Mouse (Mus musculus) midbrain, embryonic 12.5 days (tissue): ENCODE results near the gene Arhgap44. TPM values are rescaled to one million over a fixed set of nuclear protein-coding genes. Genes with fewer than 3 reads are reported as not detected.

Source experiments
- ATAC-seq: fragments of 200-750 bp; cut with Nextera tagmentation; 2 replicates; pipeline ENCODE4 v1.8.0; 2017; ENCODE audit warnings: low read depth, moderate TSS enrichment, moderate library complexity; ENCODE audit not compliant: low FRiP score
- H3K27ac ChIP-seq: fragments of 300-500 bp; sonication (generic); replicated peaks from 2 replicates; pipeline ENCODE4 v1.5.1; 2016; ENCODE audit warnings: mild to moderate bottlenecking
- H3K27me3 ChIP-seq: fragments of 300-500 bp; sonication (generic); 2 replicates; pipeline ENCODE4 v1.6.1; 2016; ENCODE audit warnings: mild to moderate bottlenecking
- H3K36me3 ChIP-seq: fragments of 300-500 bp; sonication (generic); 2 replicates; pipeline ENCODE4 v1.6.1; 2016
- H3K4me1 ChIP-seq: fragments of 300-500 bp; sonication (generic); 2 replicates; pipeline ENCODE4 v1.6.1; 2016
- H3K4me2 ChIP-seq: fragments of 300-500 bp; sonication (generic); replicated peaks from 2 replicates; pipeline ENCODE4 v1.6.1; 2016; ENCODE audit warnings: mild to moderate bottlenecking, moderate library complexity
- H3K4me3 ChIP-seq: fragments of 300-500 bp; sonication (generic); 2 replicates; pipeline ENCODE4 v1.5.1; 2016; ENCODE audit warnings: mild to moderate bottlenecking
- H3K9ac ChIP-seq: fragments of 300-500 bp; sonication (generic); replicated peaks from 2 replicates; pipeline ENCODE4 v1.6.1; 2016; ENCODE audit warnings: mild to moderate bottlenecking, moderate library complexity
- H3K9me3 ChIP-seq: fragments of 300-500 bp; sonication (generic); 2 replicates; pipeline ENCODE4 v1.6.1; 2016; ENCODE audit warnings: mild to moderate bottlenecking
- WGBS: fragments of 180-500 bp; shearing (Covaris S2); methylation state at CpG from one replicate; pipeline ENCODE4 v1.1.7; 2016; 5-methylcytosine and 5-hydroxymethylcytosine counted together
- polyA plus RNA-seq: library from polyadenylated mRNA; unstranded; fragments of >200 nt; fragmentation: Nextera tagmentation; extraction: Ambion mirVana; gene quantifications from 2 replicates; pipeline ENCODE4 v1.2.1, GENCODE M21; 2016

Arhgap44 gene
- polyA plus RNA-seq, 1 experiment from 2014 or later = 6.4 TPM

DNA sequence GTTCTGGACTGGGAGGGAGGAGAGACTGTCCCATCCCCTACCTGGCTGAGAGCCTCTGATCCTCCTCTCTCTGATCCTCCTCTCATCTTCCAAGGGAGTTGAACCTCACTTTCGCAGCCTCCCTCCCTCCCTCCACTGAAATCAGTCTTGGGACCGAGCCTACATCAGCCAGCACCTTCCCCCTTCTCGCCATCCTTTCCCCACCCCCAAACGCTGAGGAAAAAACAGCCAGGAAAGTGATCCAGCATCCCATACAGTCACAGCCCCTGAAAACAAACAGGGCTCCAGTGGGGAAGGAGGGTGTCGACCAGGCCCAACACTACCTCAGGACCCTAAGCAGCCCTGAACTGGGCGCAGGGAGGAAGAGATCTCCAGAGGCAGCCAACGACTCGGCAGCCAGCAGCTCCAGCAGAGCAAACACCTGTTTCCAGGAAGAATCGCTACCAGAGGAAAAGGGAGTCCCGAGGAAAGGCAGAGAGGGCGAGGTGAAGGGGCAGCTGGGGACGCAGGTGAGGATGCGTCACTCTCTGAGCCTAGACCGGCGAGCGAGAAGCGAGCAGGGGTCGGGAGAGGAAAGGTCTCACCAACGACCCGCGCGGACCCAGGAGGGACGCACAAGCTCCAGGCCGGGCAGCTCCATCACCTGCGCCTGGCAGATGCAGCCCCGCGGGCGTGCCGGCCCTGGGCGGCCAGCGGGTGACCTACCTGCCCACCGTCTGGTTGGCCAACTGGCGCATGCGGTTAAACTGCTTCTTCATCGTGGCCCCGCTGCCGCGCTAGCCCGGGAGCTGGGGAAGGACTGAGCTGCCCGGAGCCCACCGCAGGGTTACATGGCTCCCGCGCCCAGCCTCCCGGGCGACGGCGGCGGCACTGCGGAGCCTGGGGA lies 637 bp downstream of the Arhgap44 start:
- peak overlapping the region; percentile 68 for H3K4me3 ChIP-seq
- peak overlapping the region; percentile 87 for H3K4me2 ChIP-seq
- H3K27ac ChIP-seq = peak overlapping the region; percentile 39
- peaks cover 10% of the 10 kb centered on the region for H3K4me1 ChIP-seq
- H3K36me3 ChIP-seq = no peaks in the 10 kb centered on the region
- H3K9me3 ChIP-seq = 0 out of 2 replicates have a peak, but pooled peaks cover 3% of the 10 kb centered on the region
- H3K9ac ChIP-seq = peak overlapping the region; percentile 77
- peak; percentile 81 for ATAC-seq
- H3K27me3 ChIP-seq = peaks cover 14% of the 10 kb centered on the region
- WGBS = under 1% methylated on average over 48 of the region's 49 CpGs

DNA sequence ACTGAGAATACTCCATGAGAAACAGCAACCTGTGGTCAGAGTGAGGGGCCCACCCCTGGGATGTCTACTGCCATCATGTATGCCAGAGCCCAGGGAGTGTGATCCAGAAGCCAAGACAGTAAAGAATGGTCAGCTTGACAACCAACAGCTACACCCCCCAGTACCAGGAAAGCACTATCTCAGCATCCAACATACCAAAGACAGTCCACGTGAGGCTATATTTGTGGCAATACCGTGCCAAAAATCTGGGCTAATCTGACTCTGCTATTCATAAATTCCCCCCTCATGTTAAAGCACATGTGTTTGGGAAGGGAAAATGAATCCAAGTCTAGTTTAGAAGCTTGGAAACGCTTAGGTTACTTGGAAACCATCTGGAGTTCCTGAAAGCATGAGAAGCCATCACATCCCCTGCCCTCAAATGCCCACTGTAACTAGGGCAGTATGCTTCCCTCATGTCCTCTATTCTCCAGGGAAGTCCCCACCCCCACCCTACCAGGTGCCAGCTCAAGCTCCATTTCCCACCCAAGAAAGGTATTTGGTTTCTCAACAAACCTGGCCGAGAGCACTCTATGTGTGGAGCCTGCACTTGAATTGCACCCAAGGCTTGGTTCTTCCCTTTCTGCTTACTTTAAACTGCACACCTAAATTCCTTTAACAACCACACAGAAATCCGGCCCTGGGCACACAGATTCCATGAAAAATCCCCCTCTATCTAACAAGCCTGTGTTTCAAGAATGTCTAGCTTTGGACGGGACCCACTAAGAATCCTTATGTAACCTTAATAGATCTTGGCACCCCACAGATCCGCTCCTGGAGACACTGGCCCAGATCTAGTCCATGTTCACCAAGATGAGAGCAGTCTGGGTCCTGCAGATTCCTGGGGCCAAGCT lies 1.5 kb downstream of the Arhgap44 start:
- Histone ChIP-seq H3K4me3 (peak overlapping the region; percentile 68), H3K4me1 (peaks cover 10% of the 10 kb centered on the region), H3K27ac (no peak overlapping the region), H3K9me3 (0 out of 2 replicates have a peak, but pooled peaks cover 3% of the 10 kb centered on the region), H3K9ac (0 out of 2 replicates have a peak overlapping the region, but pooled peaks have one; percentile 28), H3K36me3 (no peaks in the 10 kb centered on the region), H3K27me3 (peaks cover 14% of the 10 kb centered on the region), H3K4me2 (peak overlapping the region; percentile 87)
- 64% methylated on average over 7 of the region's 7 CpGs for WGBS
- ATAC-seq = no peak

DNA sequence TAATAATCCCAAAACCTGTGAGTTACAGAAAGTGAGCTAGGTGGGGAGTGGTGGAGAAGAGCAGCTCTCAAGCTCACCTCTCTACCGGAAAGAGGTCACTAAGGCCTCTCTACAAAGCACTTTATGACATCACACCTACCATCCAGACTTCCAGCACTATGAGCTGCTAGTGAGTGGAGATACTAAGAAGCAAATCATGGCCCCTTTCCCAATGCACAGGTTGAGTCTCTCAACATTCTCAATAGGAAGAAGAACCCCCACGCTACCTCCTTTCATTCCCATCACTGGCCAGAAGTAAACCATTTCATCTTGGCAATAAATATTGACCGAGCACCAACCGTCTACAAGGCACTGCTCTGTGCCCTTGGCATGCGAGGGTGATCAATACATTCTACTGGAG lies 3.0 kb downstream of the Arhgap44 start, which contains the start of gene 1700086D15Rik:
1700086D15Rik (minus strand) TSS at position 101 of the 400 bp plus-strand sequence.
- ATAC-seq = no peak
- 0 out of 2 replicates have a peak, but pooled peaks cover 3% of the 10 kb centered on the region for H3K9me3 ChIP-seq
- WGBS = 94% methylated on average over 5 of the region's 5 CpGs
- no peak within 1 kb of the TSS for H3K27ac ChIP-seq
- no peaks in the 10 kb centered on the region for H3K36me3 ChIP-seq
- H3K4me2 ChIP-seq = no peak within 1 kb of the TSS
- H3K27me3 ChIP-seq = peaks cover 14% of the 10 kb centered on the region
- H3K4me1 ChIP-seq = peaks cover 10% of the 10 kb centered on the region
- H3K9ac ChIP-seq = no peak within 1 kb of the TSS
- H3K4me3 ChIP-seq = no peak within 1 kb of the TSS

DNA sequence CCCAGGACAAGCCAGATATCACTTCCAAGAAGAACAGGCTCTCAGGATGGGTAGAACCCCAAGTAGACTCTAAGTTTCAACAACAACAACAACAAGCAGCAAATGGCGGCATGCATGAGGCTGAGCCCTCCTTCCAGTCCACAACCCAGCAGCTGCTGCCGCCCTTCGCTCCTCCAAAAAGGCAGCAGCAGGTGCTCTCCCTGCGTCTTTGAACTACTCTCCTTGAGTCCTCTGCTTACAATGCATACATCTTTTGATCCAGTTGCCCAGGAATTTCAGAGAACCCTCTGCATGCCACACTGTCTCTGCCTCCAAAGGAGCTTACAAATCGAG lies 4.1 kb downstream of the Arhgap44 start:
- ATAC-seq = no peak
- H3K9me3 ChIP-seq = 0 out of 2 replicates have a peak, but pooled peaks cover 3% of the 10 kb centered on the region
- peaks cover 14% of the 10 kb centered on the region for H3K27me3 ChIP-seq
- 93% methylated on average over 5 of the region's 5 CpGs for WGBS
- no peak overlapping the region for H3K4me3 ChIP-seq
- peaks cover 10% of the 10 kb centered on the region for H3K4me1 ChIP-seq
- H3K36me3 ChIP-seq = no peaks in the 10 kb centered on the region
- no peak overlapping the region for H3K27ac ChIP-seq
- no peak overlapping the region for H3K4me2 ChIP-seq
- H3K9ac ChIP-seq = no peak overlapping the region

DNA sequence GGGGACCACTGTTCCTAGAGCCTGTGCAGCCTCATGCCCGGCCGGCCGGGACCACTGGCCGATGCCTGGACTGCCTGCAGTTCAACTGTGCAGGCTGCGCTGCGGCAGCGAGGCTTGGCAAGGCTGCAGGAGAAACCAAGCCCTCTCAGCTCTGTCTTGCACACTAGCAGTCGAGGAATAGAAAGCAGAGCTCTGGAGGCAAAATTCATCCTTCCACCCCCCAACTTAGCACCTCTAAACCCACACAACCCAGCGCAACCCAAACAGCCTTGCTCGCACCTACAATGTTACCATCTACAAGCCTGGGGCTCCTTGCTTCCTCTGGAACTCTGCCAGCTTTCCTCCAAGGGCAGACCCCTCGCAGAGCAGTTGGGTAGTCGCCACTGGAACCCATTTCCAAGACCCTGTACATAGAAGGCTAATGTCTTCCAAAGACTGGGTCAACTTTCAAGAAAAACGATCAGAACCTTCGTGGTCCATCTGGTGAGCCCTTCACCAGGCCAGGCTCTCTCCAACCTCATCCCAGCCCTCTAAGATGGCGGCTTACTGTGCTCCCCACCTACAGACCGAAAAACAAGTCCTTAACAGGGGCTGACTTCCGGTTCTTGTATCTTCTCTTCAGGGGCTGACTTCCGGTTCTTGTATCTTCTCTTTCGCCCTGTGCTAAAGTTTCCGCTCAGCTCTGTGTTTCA lies 4.6 kb downstream of the Arhgap44 start:
- H3K27ac ChIP-seq = no peak overlapping the region
- peaks cover 14% of the 10 kb centered on the region for H3K27me3 ChIP-seq
- no peak overlapping the region for H3K4me3 ChIP-seq
- 91% methylated on average over 20 of the region's 20 CpGs for WGBS
- H3K4me2 ChIP-seq = no peak overlapping the region
- H3K36me3 ChIP-seq = no peaks in the 10 kb centered on the region
- H3K9ac ChIP-seq = no peak overlapping the region
- 0 out of 2 replicates have a peak, but pooled peaks cover 3% of the 10 kb centered on the region for H3K9me3 ChIP-seq
- ATAC-seq = no peak
- H3K4me1 ChIP-seq = peaks cover 10% of the 10 kb centered on the region

DNA sequence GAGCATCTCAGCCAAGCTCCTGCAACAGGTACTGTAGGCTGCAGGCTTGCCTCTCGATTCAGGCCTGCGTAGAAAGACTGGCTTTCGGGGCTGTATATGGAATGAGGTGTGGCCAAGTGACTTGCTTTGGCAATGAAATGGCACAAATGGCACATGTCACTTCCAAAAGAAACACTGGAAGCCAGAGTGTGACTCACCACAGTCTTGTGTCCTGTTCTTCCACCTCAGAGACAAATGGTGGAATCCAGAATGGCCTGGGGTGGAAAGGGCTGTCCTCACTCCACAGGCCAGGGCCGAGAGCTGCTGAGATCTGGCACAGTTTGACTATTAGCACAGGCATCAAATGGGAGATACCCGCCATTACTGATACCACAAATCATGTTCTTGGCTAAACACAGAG lies 9.8 kb downstream of the Arhgap44 start:
- H3K4me3 ChIP-seq = no peak overlapping the region
- no peaks in the 10 kb centered on the region for H3K9me3 ChIP-seq
- no peak overlapping the region for H3K27ac ChIP-seq
- ATAC-seq = no peak
- H3K4me2 ChIP-seq = no peak overlapping the region
- no peak overlapping the region for H3K9ac ChIP-seq
- WGBS = 92% methylated on average over 5 of the region's 5 CpGs
- no peaks in the 10 kb centered on the region for H3K27me3 ChIP-seq
- no peaks in the 10 kb centered on the region for H3K36me3 ChIP-seq
- H3K4me1 ChIP-seq = no peaks in the 10 kb centered on the region

DNA sequence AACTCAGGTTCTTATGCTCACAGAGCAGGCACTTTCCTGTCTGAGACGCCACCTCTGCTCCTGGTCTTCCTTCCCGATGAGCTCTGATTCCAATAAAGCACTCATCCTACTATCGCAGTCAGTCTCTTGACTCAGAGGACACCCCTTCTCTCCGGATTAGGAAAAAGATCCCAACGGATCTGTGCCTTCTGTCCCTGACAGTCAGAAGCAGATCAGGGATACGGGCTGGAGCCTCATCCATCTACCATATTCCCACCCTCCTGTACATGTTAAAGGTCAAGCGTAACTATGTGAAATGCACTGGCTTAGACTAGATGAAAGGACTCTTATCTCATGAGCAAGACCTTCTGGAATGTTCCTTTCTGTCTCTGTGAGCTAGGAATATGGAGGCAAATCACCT lies 14.3 kb downstream of the Arhgap44 start:
- H3K27ac ChIP-seq = no peak overlapping the region
- no peak overlapping the region for H3K9ac ChIP-seq
- H3K4me3 ChIP-seq = no peak overlapping the region
- no peaks in the 10 kb centered on the region for H3K9me3 ChIP-seq
- no peaks in the 10 kb centered on the region for H3K27me3 ChIP-seq
- H3K4me2 ChIP-seq = no peak overlapping the region
- WGBS = 89% methylated on average over 7 of the region's 7 CpGs
- ATAC-seq = no peak
- no peaks in the 10 kb centered on the region for H3K36me3 ChIP-seq
- H3K4me1 ChIP-seq = no peaks in the 10 kb centered on the region

DNA sequence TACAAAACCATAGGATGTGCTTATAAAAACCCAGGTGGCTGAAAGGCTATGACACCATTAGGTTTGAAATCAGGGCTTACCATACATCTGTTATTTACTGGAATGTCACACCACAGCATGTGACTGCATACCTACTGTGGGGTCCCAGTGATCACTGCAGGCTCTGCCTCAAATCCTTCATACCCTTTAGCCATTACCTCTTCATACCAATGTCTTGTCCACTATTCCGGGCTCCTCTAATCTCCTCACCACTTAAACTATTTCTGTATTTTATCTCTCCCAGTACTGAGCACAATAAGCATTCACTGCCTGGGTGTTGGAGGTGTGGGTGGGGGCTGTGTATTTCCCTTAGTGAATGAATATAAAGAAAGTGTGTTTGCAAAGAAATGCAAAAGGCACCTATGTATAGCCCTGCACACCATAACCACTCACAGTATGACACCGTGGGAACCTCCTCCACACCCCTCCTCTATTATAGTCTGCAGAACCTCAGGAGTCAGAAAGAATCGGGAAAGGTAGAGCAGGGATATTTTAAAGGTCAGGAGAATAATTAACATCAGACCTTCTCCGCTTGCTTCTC lies 19.8 kb downstream of the Arhgap44 start:
- ATAC-seq = no peak
- 77% methylated on average over 4 of the region's 4 CpGs for WGBS
- no peaks in the 10 kb centered on the region for H3K27me3 ChIP-seq

DNA sequence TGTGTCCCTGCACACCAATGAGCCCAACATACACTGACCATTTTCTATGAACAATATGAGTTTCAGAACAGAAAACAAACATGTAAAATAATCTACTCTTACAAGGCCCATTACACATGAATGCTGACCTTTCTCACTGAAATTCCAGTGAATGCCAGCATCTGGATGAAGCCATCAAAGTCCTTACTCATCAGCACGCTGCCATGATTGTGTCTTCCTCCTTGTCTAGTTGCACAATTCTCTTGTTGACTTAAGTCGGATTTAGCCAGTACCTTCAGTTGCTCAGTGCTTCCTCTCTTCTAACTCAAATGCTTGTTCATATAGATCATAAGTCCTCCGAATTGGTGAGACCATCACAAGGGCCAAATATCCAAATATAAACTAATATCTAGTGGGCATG lies 23.7 kb downstream of the Arhgap44 start:
- 91% methylated on average over 3 of the region's 3 CpGs for WGBS
- H3K9me3 ChIP-seq = no peaks in the 10 kb centered on the region
- no peak overlapping the region for H3K9ac ChIP-seq
- H3K27me3 ChIP-seq = no peaks in the 10 kb centered on the region
- H3K4me2 ChIP-seq = no peak overlapping the region
- no peaks in the 10 kb centered on the region for H3K4me1 ChIP-seq
- H3K27ac ChIP-seq = no peak overlapping the region
- no peak overlapping the region for H3K4me3 ChIP-seq
- no peaks in the 10 kb centered on the region for H3K36me3 ChIP-seq
- no peak for ATAC-seq

More for the DNA sequence above, 19.8 kb downstream of the Arhgap44 start:
- Histone ChIP-seq H3K4me2 (no peak overlapping the region), H3K36me3 (no peaks in the 10 kb centered on the region), H3K4me1 (no peaks in the 10 kb centered on the region), H3K9me3 (no peaks in the 10 kb centered on the region), H3K27ac (no peak overlapping the region), H3K4me3 (no peak overlapping the region), H3K9ac (no peak overlapping the region)

DNA sequence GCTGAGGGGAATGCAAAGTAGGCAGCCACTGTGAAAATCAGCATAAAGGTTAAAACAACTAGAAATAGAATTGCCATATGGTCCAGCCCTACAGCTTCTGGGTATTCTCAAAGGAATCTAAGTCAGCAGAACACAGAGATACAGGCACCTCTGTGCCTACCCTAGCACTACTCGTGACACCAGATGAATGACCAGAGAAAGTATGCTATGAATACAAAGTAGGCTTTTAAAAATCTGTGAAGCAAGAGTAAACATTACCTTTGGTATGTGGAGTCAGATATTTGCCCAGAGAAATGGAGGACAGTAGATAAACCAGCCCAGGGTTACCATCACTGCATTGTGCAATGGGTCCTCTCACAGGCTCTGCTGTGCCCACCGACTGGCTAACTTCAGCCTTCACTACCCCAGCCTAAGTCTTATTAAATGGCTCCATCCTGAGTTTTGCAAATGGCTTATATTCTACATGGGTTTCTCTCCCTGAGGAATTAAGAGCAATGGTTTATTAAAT lies 25.6 kb downstream of the Arhgap44 start:
- H3K9ac ChIP-seq = no peak overlapping the region
- no peaks in the 10 kb centered on the region for H3K4me1 ChIP-seq
- H3K27ac ChIP-seq = no peak overlapping the region
- H3K9me3 ChIP-seq = no peaks in the 10 kb centered on the region
- no peak overlapping the region for H3K4me2 ChIP-seq
- H3K27me3 ChIP-seq = no peaks in the 10 kb centered on the region
- H3K36me3 ChIP-seq = no peaks in the 10 kb centered on the region
- no peak overlapping the region for H3K4me3 ChIP-seq
- WGBS = 63% methylated on average over 2 of the region's 2 CpGs
- no peak for ATAC-seq

DNA sequence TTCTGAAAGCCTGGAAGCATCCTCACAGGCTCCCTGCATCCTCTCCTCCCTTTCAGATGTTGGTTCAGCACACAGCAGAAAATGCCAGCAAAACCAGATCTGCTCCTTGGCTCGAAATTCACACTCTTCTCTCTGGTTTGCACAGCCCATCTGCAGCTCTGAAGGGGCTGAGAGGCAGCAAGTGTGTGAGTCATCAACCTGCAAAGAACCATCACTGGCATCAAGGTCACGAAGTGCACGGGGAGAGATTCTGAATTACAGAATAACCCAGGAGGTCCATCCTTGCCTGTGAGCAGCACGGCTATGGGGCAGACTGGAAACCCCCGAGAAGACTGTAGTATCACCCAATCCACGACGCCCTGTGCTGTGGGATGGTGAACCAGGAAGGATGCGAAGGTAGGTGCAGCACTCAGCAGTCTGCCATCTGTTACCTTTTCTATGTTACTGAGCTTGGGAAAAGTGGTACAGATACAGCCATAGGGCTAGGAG lies 27.5 kb downstream of the Arhgap44 start:
- no peak overlapping the region for H3K9ac ChIP-seq

More for the DNA sequence above, 27.5 kb downstream of the Arhgap44 start:
- Histone ChIP-seq H3K9me3 (no peaks in the 10 kb centered on the region), H3K36me3 (no peaks in the 10 kb centered on the region), H3K4me1 (no peaks in the 10 kb centered on the region), H3K4me3 (no peak overlapping the region), H3K27me3 (no peaks in the 10 kb centered on the region), H3K4me2 (no peak overlapping the region), H3K27ac (no peak overlapping the region)
- ATAC-seq = no peak
- 83% methylated on average over 8 of the region's 8 CpGs for WGBS
